Mouse (Mus musculus) T-helper 2 cell (primary cell): ENCODE measurements around the gene Amph.

ENCODE experiments used
- in situ Hi-C: fragments of 300-600 bp; cut with MboI, MseI; formaldehyde crosslinking; loops from one replicate; pipeline ENCODE4 v1.15.1; 2025; ENCODE audit warnings: high pct_unique_total_duplicates

The Amph gene

GRCm38 (mm10) chr13:19025091-19025688, 77.2 kb downstream of the Amph start:
- in situ Hi-C loops, result no loop called here

- in situ Hi-C loops, result no loop called here
These were observed 77.9 kb downstream of the Amph start for GRCm38 (mm10) chr13:19025906-19026305.

GRCm38 (mm10) chr13:19026923-19027322, 78.9 kb downstream of the Amph start:
- in situ Hi-C loops, result no loop called here

- in situ Hi-C loops, result no loop called here
These were observed 79.9 kb downstream of the Amph start for GRCm38 (mm10) chr13:19027766-19028350.

- in situ Hi-C loops, result no loop called here
These were observed 84.1 kb downstream of the Amph start for GRCm38 (mm10) chr13:19031916-19032688.

- in situ Hi-C loops, result no loop called here
These were observed 104.1 kb downstream of the Amph start for GRCm38 (mm10) chr13:19052090-19052489.

- in situ Hi-C loops, result no loop called here
These were observed 106.5 kb downstream of the Amph start for GRCm38 (mm10) chr13:19054504-19054903.

- in situ Hi-C loops, result no loop called here
These were observed 124.3 kb downstream of the Amph start for GRCm38 (mm10) chr13:19072261-19072660.

GRCm38 (mm10) chr13:19077427-19077826, 129.4 kb downstream of the Amph start:
- in situ Hi-C loops, result no loop called here

- in situ Hi-C loops, result no loop called here
These were observed 133.9 kb downstream of the Amph start for GRCm38 (mm10) chr13:19081932-19082331.

GRCm38 (mm10) chr13:19094571-19094970, 146.6 kb downstream of the Amph start:
- in situ Hi-C loops, result no loop called here

- in situ Hi-C loops, result no loop called here
These were observed 149.1 kb downstream of the Amph start for GRCm38 (mm10) chr13:19097117-19097516.

GRCm38 (mm10) chr13:19101889-19102402, 153.9 kb downstream of the Amph start:
- in situ Hi-C loops, result no loop called here

- in situ Hi-C loops, result no loop called here
These were observed 158.4 kb downstream of the Amph start for GRCm38 (mm10) chr13:19106418-19106817.

GRCm38 (mm10) chr13:19109331-19109730, 161.3 kb downstream of the Amph start:
- in situ Hi-C loops, result no loop called here

GRCm38 (mm10) chr13:19113034-19113922, 165.3 kb downstream of the Amph start:
- in situ Hi-C loops, result no loop called here

- in situ Hi-C loops, result loop anchor here (5.0 kb wide), 1 partner anchor 232 kb away; no protein-coding TSS in a partner anchor
These were observed 166.8 kb downstream of the Amph start for GRCm38 (mm10) chr13:19114761-19115160.

- in situ Hi-C loops, result no loop called here
These were observed 179.0 kb downstream of the Amph start for GRCm38 (mm10) chr13:19126912-19127552.

GRCm38 (mm10) chr13:19133833-19134232, 185.8 kb downstream of the Amph start:
- in situ Hi-C loops, result no loop called here

- in situ Hi-C loops, result no loop called here
These were observed 189.2 kb downstream of the Amph start for GRCm38 (mm10) chr13:19137212-19137611.

- in situ Hi-C loops, result no loop called here
These were observed 189.9 kb downstream of the Amph start for GRCm38 (mm10) chr13:19137932-19138331.
